Mouse (Mus musculus) cerebellum, postnatal 10 days (tissue): ENCODE results near the gene Panx3.

Experiments used
- DNase-seq, 2 experiments: peaks; one replicate each; pipeline ENCODE4 v3.0.0; 2021; ENCODE audit warnings: mixed read lengths in 2 of 2

Panx3 gene

DNA sequence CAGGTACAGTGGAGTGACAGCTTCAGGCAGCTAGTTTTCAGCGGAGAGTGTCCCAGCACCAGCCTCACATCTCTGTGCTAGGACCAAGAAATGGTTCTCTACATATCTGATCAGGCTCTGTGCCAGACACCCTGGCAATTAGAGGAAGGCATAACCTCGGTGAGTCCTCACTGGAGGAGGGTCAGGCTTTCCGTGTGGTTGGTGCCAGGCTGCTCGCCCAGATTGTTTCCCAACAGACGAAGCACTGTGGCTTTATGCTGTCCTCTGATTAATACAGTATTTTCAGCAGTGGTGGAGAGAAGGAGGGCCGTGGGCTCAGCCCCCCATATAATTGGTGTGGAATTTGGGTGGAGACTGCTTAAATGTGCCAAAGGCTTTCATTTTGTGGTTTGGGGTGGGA is at the start of gene Panx3:
Gene Panx3 (minus strand): TSS at position 121 of the 400 bp plus-strand sequence.
- no peak for DNase-seq

DNA sequence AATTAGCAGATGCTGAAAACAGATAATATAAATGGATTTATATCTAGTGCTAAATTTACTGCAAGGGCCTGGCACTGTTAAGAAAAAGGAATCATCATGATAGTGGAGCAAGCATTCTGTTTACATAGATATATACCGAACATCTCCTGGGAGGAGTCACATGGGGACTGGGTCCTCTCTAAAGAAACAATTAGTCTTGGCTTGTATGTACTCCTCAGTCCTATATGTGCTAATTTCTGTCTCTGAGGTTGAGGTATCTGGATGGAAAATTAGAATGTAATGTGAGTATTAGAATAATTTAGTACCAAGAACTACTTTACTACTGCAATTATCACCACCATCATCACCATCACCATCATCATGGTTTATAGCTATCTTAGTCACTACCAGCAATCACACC is 47.1 kb upstream of the Panx3 start, which contains the start of gene Olfr160:
Gene Olfr160 (minus strand): TSS at position 101 of the 400 bp plus-strand sequence.
- DNase-seq, result no peak

DNA sequence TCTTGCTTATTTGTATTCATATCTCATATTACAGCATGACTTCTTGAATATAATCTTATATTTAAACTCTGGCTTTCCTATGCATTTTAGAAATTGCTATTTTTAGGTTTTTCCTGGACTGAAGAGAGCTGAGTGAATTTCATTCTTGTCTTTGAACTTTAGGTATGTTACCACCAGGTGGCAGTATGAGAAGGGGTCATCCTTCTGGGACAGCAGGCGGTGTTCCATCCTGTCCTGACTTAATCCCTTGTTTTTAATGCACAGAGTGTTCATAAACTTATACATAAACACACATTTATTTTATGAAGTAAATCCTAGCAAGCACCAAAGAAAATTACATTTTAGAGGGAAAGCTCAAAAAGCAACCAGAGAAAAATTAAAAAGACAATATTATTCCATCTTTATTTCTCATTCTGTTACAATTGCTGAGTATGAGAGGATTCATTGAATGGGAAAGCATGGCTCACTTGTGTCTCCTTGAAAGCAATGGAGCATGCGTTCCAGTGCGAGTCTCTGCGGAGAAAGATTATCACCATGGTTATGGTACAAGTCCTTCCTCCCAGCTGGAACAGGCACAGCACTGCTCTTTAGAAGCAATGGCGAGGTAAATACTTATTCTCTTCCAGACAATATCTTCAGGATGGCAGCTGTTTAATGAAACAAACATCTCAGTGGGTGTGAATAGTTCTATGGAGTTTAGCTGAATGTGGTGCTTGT is 21.1 kb upstream of the Panx3 start:
- peak; percentile 51 to 66 for DNase-seq

DNA sequence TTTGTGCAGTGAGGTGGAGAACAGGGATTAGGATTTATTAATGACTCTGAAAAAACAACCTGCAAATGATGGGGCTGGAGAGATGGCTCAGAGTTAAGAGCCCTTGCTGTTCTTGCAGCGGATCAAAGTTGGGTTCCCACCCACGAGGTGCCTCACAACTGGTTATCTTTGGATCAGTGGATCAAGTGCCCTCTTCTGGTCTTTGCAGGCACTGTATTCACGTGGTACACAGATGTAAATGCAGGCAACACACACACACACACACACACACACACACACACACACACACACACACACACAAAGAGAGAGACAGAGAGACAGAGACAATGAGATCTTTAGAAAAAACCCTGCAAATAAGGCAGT is 18.9 kb upstream of the Panx3 start:
- peak in 1 of 2 experiments; percentile 4 for DNase-seq

DNA sequence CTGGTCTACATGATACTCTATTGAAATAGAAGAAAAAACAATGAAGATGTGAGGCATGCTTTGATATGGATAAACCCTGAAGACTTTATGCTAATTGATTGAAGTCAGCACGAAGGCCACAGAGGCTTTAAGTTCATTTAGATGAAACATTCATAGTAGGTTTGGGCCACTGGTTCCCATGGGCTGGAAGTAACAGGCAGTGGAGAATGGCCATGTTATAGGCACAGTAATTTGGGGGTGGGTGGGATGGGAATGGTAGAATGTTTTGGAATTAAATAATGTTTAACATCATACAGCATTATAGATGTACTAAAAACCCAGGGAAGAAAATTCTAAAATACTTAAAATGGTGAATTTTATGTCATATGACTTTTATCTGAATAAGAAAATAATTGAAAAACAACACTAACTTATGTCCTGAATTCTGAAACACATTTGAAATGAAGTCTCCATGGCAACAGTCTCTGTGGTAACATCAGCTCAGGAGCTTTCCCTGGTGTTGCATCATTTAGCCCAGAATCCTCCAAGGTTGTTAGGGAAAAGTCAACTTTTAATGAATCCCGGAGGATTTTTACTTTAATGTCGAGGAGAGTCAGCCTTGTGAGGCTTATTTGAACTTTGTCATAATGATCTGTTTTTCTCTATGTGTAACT is 18.4 kb upstream of the Panx3 start:
- DNase-seq, result no peak

DNA sequence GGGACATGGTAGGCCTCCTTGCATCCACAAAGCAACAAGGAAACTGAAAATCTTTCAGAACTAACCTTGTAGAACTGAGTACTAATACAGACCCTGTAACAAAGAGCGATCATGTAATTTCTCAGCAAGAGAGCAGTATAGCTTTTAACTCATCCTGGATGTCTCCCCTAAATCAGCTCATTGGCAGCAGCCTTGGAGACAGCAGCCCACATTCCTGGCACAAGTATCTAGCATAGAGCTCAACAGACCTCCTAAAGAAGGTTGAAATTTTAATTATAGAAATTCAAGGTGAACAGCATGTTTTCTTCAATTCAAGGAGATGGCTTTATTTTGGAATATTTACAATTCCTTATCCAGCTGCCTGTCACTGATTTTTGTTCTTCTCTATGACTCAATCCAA is 12.1 kb upstream of the Panx3 start:
- DNase-seq, result no peak

DNA sequence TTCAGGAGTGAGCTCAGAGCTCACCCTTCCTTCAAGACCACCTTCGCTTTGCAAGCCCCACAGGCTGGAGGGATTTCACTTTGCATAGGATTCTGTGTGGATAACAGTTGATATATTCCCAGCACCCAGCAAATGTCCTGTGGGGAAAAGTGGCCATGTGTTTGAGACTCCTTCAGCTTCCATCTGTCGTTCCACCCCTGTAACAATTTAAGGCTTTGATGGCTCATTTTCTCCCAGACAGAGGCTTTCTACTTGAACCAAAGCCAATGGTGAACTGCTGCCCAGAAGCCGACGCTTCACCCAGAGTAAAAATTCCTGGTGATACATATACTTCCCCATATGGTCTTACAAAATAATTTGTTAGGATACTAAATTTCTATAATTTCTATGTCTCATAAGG is 6.3 kb upstream of the Panx3 start:
- peak in 1 of 2 experiments; percentile 8 for DNase-seq

DNA sequence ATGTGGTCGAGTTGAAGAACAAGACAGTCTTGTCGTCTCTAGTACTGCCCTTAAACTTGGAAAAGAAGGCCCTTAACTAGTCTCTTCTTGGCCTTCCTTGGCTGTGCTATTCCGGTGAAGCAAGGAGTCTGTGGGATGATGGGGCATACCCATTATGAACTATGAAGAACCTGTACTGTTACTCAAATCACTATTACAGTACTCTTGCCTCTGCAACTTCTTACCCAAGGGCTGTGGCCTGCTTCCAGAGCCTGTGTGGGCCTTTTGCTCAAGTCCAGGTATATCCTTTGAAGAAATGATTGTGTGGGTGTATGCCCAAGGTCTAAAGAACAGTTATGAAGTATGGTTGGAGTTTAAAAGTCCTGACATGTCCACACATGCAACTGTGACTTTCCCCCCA is 1.2 kb upstream of the Panx3 start:
- DNase-seq, result no peak

DNA sequence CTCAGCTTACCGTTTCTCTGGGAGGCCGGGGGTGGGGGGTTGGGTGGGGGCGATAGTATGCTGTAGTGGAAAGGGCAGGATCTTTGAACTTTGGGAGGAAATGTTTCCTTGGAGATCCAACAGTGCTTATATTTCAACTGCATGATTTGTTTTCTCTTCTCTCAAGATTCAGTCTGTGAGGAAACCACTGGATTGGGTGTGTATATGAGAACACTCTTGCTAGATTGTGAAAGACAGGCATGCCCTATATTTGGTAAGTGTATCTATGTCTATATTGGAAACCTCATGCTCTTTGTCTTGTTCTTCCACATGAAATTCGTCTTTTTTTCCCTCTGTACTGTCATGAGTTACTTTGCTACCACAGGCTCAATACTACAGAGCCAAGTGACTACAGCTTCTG is 643 bp upstream of the Panx3 start:
- no peak for DNase-seq

DNA sequence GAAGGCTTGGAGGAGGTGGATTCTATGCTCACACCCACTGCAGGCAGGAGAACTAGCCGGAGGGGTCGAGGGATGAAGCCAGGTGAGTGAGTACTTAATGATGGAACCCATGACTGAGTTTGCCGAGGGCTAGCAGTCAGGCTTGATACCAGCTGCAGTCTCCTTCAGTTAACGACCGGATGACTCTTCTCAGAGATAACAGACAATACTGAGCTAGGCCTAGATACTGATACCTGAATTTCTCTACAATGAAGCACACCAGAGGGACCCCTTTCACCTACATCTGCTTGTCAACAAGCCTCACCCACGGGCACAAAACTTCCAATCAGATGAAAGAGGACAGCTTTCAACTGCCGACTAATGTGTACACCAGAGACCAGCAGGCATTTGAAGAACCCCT is 3.0 kb downstream of the Panx3 start:
- DNase-seq, result no peak

DNA sequence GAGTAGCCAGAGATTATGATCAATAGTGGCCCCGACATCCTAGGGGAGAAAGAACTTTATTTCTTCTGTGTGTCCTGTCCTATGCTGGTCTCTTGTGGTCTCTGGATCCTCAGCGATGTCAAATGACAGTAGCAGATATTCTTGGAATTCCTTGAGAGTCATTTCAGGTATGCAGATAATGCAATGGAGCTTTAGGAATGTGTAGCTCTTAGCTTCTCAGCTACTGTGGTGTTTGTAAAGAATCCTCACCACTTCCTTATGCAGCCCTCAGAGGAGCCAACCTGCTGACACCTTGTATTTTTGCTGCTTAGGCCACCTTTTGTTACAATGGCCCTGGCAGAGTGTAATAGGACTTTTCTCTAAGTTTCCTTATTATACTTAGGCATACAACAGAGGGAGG is 4.4 kb downstream of the Panx3 start:
- DNase-seq, result no peak

DNA sequence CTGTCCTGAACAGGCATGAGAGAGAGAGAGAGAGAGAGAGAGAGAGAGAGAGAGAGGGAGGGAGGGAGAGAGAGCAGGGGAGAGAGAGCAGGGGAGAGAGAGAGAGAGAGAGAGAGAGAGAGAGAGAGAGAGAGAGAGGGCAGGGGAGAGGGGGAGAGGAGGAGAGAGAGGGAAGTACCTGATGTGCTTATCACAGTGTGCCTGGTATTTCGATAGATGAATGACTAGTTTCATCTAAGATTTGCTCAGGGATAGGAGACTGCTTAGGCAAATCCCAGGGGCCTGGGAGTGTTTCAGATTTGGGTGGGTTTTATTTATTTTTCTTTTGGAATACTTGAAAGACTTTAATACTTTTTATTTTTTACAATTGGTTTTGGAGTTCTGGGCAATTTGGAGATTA is 5.8 kb downstream of the Panx3 start:
- DNase-seq, result no peak

DNA sequence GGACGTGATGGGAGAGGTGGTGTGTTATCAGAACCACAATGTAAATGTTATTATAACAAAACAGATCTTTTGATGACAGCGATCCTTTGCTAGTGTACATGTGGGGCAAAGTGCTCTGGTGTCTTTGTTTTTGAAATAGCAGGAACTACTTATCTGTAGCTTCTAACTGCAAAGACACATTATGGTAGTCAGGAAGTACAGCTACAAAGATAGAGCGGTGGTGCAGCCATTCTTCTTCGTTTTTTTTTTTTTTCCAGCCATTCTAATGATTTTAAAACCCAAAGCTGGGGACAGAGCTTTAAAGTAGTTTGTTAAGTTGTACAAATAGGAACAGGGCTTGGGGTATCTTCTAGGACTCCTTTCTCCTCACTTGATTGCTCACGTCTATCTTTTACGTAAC is 9.6 kb downstream of the Panx3 start:
- no peak for DNase-seq

DNA sequence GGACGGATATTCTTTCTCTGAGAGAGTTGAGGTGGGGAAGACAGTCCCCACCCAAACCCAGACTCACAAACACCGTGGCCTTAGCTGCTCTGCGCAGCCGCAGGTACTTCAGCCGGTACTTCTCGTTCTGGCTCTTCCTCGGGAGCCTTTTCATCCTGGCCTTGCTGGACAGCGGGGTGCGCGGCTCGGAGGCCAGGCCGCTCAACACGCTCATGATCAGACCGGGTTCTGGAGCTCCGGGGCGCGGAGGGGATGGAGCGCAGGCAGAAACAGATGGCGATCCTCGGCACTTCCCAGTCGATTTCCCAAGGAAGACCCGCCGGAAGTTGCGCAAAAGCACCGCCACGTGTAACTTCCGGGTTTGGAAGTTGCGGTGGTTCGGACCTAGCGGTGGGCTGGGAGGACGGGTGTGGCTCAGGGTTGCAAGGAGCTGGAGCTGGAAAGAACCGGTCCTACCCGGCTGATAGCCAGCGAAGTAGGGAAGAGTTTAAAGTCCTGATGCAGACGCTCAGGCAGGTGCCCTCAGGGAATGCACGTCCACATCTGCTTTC is 12.0 kb downstream of the Panx3 start, which contains the start of gene Tbrg1:
Gene Tbrg1 (minus strand): TSS at position 382 of the 551 bp plus-strand sequence.
- DNase-seq, result peak; percentile 84 to 86

DNA sequence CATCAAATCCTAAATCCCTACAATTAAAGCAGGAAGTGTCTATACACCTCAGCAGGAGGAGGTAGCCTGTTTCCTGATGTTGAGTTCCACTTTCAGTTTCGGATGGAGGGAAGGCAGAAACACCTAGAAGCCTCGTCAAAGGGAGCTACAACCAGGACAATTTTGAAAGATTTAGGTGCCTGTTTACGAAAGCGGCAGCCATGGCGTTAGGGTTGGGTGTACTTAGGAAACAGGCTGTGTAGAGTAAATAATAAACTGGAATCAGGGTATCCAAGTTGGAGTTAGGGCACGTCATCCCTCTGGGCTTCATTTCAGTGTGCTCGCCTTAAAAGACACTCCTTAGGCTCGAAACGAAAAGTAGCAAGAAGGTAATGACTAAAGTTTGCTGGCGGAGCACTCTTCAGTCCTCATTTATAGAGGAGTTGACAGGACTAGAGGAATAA is 12.6 kb downstream of the Panx3 start:
- DNase-seq, result peak in 1 of 2 experiments; percentile 5

DNA sequence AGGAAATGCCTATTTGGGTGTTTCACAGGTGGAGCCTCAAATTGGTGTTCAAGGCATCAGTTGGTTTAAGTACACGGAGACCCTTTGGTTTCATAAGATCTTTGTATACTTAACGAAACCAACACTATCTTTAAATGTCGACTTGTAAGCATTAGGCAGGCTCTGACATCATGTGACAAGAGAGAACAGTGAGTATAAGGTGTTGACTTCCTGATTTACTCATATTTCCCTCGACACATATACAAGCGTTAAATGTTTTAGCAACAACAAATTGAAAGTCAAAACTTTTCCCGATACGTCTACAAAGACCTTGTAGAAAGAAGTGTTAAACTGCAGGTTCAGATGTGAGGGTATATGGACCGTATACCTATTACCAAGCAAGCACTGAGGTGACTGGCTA is 13.1 kb downstream of the Panx3 start:
- DNase-seq, result no peak

DNA sequence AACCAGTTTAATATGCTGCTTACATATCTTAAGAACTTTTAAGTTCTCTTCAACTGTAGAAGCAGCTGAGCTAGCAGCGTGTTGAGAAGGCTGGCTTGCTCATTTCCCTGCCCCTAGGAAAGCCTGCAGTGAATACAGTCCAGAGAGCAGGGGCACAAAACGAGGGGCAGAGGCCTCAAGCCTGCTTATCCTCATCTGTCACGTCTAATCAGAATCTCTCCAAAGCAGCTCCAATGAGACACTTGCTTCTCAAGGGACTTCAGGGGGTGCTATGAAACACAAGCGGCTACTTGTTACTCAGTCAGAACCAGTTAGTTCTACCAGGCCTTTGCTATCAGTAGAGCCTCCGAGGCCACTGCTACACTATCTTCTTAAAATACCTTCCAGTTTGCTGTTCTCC is 15.2 kb downstream of the Panx3 start:
- no peak for DNase-seq

DNA sequence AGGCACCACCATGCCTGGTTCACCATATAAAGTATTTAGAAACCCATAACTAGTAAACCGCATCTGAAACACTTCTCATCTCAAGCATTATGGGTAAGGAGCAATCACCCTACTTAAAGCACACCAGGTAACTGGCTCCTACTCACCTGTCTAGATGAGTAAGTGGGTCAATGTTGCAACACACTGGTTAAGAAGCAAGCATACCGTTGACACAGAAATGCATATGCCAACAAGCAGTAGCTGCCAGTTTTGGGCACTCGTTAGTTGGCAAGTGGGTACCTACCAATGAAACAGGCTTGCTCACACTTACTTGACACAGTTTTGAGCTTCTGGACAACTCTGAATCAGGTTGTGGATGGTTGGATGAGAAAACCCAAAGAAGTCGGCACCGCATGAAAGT is 18.4 kb downstream of the Panx3 start:
- no peak for DNase-seq

DNA sequence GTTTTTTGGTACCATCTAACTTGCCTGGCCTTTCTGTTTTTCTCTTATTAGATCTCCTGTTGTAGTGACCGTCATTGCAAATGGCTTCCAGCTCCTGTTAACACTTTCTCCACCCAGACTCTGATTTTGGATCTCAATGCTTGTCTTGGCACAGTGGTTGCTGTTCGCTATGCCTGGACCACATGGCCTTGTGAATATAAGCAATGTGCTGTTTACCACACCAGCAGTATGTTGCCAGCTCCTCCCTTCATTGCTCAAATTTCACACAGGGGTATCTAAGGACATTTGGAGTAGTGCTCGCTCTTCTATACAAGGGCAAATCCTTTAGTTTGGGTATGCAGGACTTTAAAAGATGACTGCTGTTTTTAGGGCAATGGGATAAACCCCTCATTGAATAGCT is 22.8 kb downstream of the Panx3 start:
- DNase-seq, result no peak

DNA sequence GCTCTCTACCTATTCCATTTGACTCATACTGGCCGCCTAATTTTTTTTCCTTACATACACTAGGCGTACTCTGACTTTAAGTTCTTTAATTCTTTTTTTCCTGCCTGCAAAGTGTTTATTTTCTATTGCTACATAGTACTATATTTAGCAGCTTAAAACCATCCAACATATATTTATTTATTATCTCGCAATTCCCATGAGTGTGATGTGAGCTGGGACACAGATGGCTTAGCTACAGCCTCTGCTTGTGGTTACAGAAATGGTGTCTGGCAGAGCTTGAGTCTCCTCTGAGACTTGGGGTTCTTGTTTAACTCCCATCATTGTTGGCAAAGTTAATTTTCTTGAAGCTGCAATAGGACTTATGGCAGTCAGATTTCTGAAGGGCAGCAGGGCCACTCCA is 30.3 kb downstream of the Panx3 start:
- DNase-seq, result no peak

DNA sequence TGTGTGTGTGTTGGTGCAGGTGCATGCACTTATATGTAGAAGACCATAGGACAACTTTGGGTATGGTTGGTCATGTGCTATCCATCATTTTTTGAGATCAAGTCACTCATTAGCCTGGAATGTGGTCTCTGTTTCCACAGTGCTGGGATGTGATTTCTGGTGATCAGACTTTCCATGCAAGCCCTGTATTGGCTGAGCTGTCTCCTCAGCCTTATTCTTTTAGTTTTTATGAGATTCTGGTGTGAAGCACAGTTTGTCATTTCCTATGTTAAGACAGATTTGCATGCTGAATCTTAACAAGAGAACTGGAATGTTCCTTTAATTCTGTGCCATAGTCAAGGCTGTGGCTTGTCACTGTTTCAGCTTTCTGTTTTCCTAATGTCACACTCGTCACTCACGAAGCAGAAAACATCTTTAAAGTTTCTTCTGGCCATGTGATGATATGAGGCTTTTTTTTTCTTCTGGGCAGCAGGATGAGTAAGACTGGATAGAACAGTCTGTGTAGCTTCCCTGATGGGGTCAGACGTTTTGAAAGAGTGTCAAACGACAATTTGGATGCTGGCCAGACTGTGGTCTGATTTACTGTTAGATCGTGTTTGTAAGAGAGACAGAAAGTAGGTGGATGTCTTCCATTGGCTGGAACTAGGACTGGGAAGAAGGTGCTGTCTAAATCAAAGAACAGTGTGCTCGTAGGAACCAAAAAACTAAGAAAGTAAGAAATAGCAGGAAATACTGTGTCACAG is 32.1 kb downstream of the Panx3 start:
- no peak for DNase-seq

DNA sequence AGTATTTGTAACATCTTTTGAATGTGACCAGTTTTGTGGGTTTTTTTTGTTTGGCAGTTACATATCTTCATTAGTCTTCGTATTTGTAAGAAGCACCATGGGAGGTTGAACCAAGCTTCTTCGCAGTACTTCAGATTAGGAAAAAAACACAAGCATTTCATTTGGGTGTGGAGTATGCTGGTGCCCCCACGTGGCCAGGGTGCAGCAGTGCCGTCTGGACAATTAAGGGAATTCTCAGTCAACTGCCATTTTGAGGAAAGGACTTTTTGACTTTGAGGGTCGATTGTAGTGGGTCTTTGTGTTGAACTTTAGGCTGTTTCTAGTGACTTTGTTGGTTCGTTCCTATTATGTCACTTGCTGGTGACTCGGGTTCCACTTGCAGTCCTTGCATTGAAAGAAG is 32.7 kb downstream of the Panx3 start:
- peak; percentile 77 to 80 for DNase-seq

DNA sequence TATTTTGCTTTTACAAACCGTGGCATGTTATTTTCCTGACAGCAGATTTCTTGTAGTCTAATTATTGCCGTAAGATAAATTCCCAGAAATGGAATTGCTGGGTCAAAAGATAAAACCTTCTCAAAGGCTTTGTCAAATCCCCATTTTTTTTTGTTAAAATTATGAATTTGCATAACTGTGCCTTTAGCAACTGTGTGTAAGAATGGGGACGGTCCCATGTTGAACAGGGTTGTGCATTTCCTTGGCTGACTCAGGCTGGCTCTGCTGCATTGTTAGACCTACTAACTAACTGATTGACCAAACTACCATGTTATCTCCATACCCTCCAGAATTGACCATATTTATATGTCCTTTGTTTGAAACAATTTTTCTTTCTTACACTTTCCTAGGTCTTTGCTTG is 34.8 kb downstream of the Panx3 start:
- no peak for DNase-seq

DNA sequence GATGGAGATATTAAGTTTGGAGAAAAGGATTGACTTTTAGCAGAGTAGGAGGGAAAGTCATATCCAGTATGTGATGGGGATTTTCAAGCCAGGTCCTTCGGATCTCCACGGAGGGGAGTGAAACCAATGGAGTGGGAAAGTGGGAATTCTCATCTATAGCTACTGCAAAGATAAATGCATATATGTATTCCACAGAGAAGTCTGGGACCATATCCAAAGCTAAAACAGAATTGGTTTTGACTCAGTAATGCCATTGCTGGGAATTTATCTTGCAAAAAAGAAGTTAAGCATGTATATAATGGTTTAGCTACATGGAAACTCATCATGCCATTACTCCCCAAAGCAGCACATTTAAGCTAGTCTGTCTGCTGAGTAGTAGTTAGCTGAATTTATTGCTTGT is 36.7 kb downstream of the Panx3 start:
- DNase-seq, result no peak
